Mouse (Mus musculus) kidney, adult 9 months (tissue): ENCODE results near the gene Rnf34.

ENCODE experiments used
- DNase-seq: peaks from one replicate; pipeline ENCODE4 v3.0.0; 2022

The Rnf34 gene

GRCm38 (mm10) chr5:122874359-122874758, 24.5 kb downstream of the Rnf34 start:
- no peak for DNase-seq

- peak; percentile 63 for DNase-seq
Observed at GRCm38 (mm10) chr5:122876671-122877070, 26.8 kb downstream of the Rnf34 start.

GRCm38 (mm10) chr5:122880241-122880980, 30.6 kb downstream of the Rnf34 start:
- no peak for DNase-seq

GRCm38 (mm10) chr5:122881313-122881712, 31.5 kb downstream of the Rnf34 start:
- DNase-seq = peak; percentile 84

- DNase-seq = peak; percentile 83
Observed at GRCm38 (mm10) chr5:122882256-122883050, 32.6 kb downstream of the Rnf34 start.

- DNase-seq = no peak
Observed at GRCm38 (mm10) chr5:122883237-122883636, 33.4 kb downstream of the Rnf34 start.

- no peak for DNase-seq
Observed at GRCm38 (mm10) chr5:122883652-122884235, 33.9 kb downstream of the Rnf34 start.

GRCm38 (mm10) chr5:122884594-122885348, 34.9 kb downstream of the Rnf34 start:
- DNase-seq = no peak

GRCm38 (mm10) chr5:122887033-122887432, 37.2 kb downstream of the Rnf34 start:
- DNase-seq = no peak

- DNase-seq = peak; percentile 68
Observed at GRCm38 (mm10) chr5:122887926-122888611, 38.2 kb downstream of the Rnf34 start.

- DNase-seq = no peak
Observed at GRCm38 (mm10) chr5:122888612-122889214, 38.9 kb downstream of the Rnf34 start.

- no peak for DNase-seq
Observed at GRCm38 (mm10) chr5:122890396-122890795, 40.5 kb downstream of the Rnf34 start.

GRCm38 (mm10) chr5:122893270-122893669, 43.4 kb downstream of the Rnf34 start:
- DNase-seq = no peak

- DNase-seq = peak; percentile 70
Observed at GRCm38 (mm10) chr5:122894007-122894637, 44.3 kb downstream of the Rnf34 start.

GRCm38 (mm10) chr5:122894821-122895220, 45.0 kb downstream of the Rnf34 start:
- DNase-seq = no peak

- no peak for DNase-seq
Observed at GRCm38 (mm10) chr5:122898153-122898552, 48.3 kb downstream of the Rnf34 start.

GRCm38 (mm10) chr5:122898963-122899776, 49.3 kb downstream of the Rnf34 start:
- DNase-seq = no peak

- DNase-seq = peak; percentile 90
Observed at GRCm38 (mm10) chr5:122899777-122900557, 50.1 kb downstream of the Rnf34 start.

GRCm38 (mm10) chr5:122900558-122901171, 50.8 kb downstream of the Rnf34 start:
- no peak for DNase-seq
